ENCODE assay signal across 9 mouse cellular contexts in the genomic region with DNA sequence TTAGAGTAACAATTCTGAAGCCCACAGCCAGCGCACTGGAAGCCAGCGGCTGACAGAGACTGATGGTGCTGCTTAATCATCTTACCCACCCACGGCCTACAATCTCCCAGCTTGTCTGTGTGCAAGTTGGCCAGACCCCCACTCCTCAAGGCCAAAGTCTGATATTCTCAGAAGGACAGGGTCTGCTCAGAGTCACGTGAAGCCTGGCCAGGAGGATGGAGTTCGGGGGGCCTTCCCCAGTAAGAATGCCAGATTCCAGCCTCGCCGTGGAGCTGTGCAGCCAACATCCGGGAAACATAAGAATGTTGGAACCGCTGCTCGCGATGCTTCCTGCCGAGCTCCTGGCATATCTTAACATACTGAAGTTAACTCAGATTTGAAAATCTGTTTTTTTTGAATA.
DNase-seq lines count a peak whose midpoint lies in the region; ATAC-seq lines count a peak whose summit lies in the region.
"Had no signal": no experiment of that assay in that cellular context is flagged by ENCODE, and none has a peak within 500 bp of the region (broad histone marks: within the 10 kb centered on the region; RNA-seq: fewer than 3 reads in every experiment).

No protein-coding gene starts in this region.

- intact Hi-C loops in left cerebral cortex, postnatal 4 days (cut with DNase I) = loop anchor here (10.0 kb wide), 1 partner anchor 85 kb away; no protein-coding TSS in a partner anchor
- intact Hi-C loops in gastrocnemius, postnatal 36 days (cut with DNase I) = no loop called here

- peak; percentile 78 for ATAC-seq in heart, embryonic 16.5 days (replicated peaks; ENCODE audit: extremely low read depth, insufficient read depth, low FRiP score)
- no peak for ATAC-seq in megakaryocyte-erythroid progenitor cell, adult 5-6 weeks (replicated peaks; ENCODE audit: low FRiP score, low TSS enrichment, poor library complexity, severe bottlenecking)

- H3K9ac ChIP-seq in heart, embryonic 16.5 days (ENCODE audit: low read length) = no peak overlapping the region
- H3K9ac ChIP-seq: lung, embryonic 15.5 days had no signal

- DNase-seq in left cerebral cortex, postnatal 4 days = peak; percentile 19
- no peak for DNase-seq in left cerebral cortex, adult 18-20 months (ENCODE audit: low spot score in 2 of 2)
- peak; percentile 40 to 47 for DNase-seq in gastrocnemius, postnatal 36 days
- peak; percentile 19 for DNase-seq in ovary, postnatal 14 days (ENCODE audit: low spot score)
- DNase-seq in layer of hippocampus, adult 18-20 months (ENCODE audit: low spot score in 2 of 2) = no peak

- no peak overlapping the region for H3K4me2 ChIP-seq in heart, embryonic 16.5 days (ENCODE audit: low read depth, low read length)
- H3K4me2 ChIP-seq: lung, embryonic 15.5 days had no signal

- peak overlapping the region; percentile 15; the same call in 1 of the 2 replicates for H3K27ac ChIP-seq in heart, embryonic 16.5 days (ENCODE audit: low read length)
- H3K27ac ChIP-seq: lung, embryonic 15.5 days had no signal

- H3K9me3 ChIP-seq in heart, embryonic 16.5 days (replicated peaks; ENCODE audit: control insufficient read depth, low read length) = peaks cover 8% of the 10 kb centered on the region; the same call in 1 of the 2 replicates
- H3K9me3 ChIP-seq: lung, embryonic 15.5 days had no signal

- no peaks in the 10 kb centered on the region for H3K27me3 ChIP-seq in heart, embryonic 16.5 days (ENCODE audit: control insufficient read depth, insufficient read depth, low read length)
- H3K27me3 ChIP-seq: lung, embryonic 15.5 days had no signal

- WGBS in heart, embryonic 16.5 days = 47% methylated on average over 12 of the region's 12 CpGs

- H3K4me1 ChIP-seq in heart, embryonic 16.5 days (ENCODE audit: control insufficient read depth, insufficient read depth, low read length) = peaks cover 13% of the 10 kb centered on the region
- H3K4me1 ChIP-seq: lung, embryonic 15.5 days had no signal

- peaks cover 21% of the 10 kb centered on the region for H3K36me3 ChIP-seq in heart, embryonic 16.5 days (ENCODE audit: control insufficient read depth, insufficient read depth)

- no peak overlapping the region for H3K4me3 ChIP-seq in heart, embryonic 16.5 days (ENCODE audit: low read length)
- H3K4me3 ChIP-seq: erythroblast, embryonic 14.5 days; lung, embryonic 15.5 days had no signal

Comparison
In these comparisons a context has a peak if more than half of its experiments do, and no peak if none do; other contexts are left out.
1. DNase-seq: peak in left cerebral cortex, postnatal 4 days (single experiment), gastrocnemius, postnatal 36 days (2 of 2) and ovary, postnatal 14 days (single experiment); none in left cerebral cortex, adult 18-20 months (0 of 2) and layer of hippocampus, adult 18-20 months (0 of 2).